Mouse (Mus musculus): Measurements from ENCODE around the gene H2-DMb1.

Gene H2-DMb1

GRCm38 (mm10) chr17:34122188-34122984 lies 30.5 kb upstream of the H2-DMb1 start, which contains the start of gene Brd2:
Gene Brd2, minus strand, starts transcription at chr17:34122634.
- peak; percentile 79 for DNase-seq (ENCODE audit: low read depth, low spot score)

GRCm38 (mm10) chr17:34123111-34123510 lies 29.8 kb upstream of the H2-DMb1 start:
- DNase-seq (ENCODE audit: low read depth, low spot score), result no peak

- no peak for DNase-seq (ENCODE audit: low read depth, low spot score)
Measured at GRCm38 (mm10) chr17:34123518-34123917, 29.4 kb upstream of the H2-DMb1 start.

- DNase-seq (ENCODE audit: low read depth, low spot score), result no peak
Measured at GRCm38 (mm10) chr17:34124649-34125048, 28.2 kb upstream of the H2-DMb1 start.

GRCm38 (mm10) chr17:34126826-34127420 lies 25.9 kb upstream of the H2-DMb1 start:
- DNase-seq (ENCODE audit: low read depth, low spot score), result no peak

- no peak for DNase-seq (ENCODE audit: low read depth, low spot score)
Measured at GRCm38 (mm10) chr17:34127475-34127874, 25.4 kb upstream of the H2-DMb1 start.

GRCm38 (mm10) chr17:34128264-34128937 lies 24.5 kb upstream of the H2-DMb1 start:
- no peak for DNase-seq (ENCODE audit: low read depth, low spot score)

GRCm38 (mm10) chr17:34128944-34129791 lies 23.7 kb upstream of the H2-DMb1 start:
- no peak for DNase-seq (ENCODE audit: low read depth, low spot score)

- no peak for DNase-seq (ENCODE audit: low read depth, low spot score)
Measured at GRCm38 (mm10) chr17:34130073-34130947, 22.6 kb upstream of the H2-DMb1 start.

- DNase-seq (ENCODE audit: low read depth, low spot score), result no peak
Measured at GRCm38 (mm10) chr17:34131911-34132310, 21.0 kb upstream of the H2-DMb1 start.

GRCm38 (mm10) chr17:34133289-34133688 lies 19.6 kb upstream of the H2-DMb1 start:
- DNase-seq (ENCODE audit: low read depth, low spot score), result no peak

- DNase-seq (ENCODE audit: low read depth, low spot score), result no peak
Measured at GRCm38 (mm10) chr17:34134451-34134850, 18.4 kb upstream of the H2-DMb1 start.

GRCm38 (mm10) chr17:34135297-34136224 lies 17.3 kb upstream of the H2-DMb1 start:
- DNase-seq (ENCODE audit: low read depth, low spot score), result peak; percentile 87

- no peak for DNase-seq (ENCODE audit: low read depth, low spot score)
Measured at GRCm38 (mm10) chr17:34137601-34138000, 15.3 kb upstream of the H2-DMb1 start.

- DNase-seq (ENCODE audit: low read depth, low spot score), result no peak
Measured at GRCm38 (mm10) chr17:34138655-34139054, 14.2 kb upstream of the H2-DMb1 start.

- DNase-seq (ENCODE audit: low read depth, low spot score), result no peak
Measured at GRCm38 (mm10) chr17:34139416-34139815, 13.5 kb upstream of the H2-DMb1 start.

GRCm38 (mm10) chr17:34140240-34140639 lies 12.6 kb upstream of the H2-DMb1 start:
- no peak for DNase-seq (ENCODE audit: low read depth, low spot score)

- no peak for DNase-seq (ENCODE audit: low read depth, low spot score)
Measured at GRCm38 (mm10) chr17:34141448-34141847, 11.4 kb upstream of the H2-DMb1 start.

- DNase-seq (ENCODE audit: low read depth, low spot score), result no peak
Measured at GRCm38 (mm10) chr17:34142456-34143010, 10.3 kb upstream of the H2-DMb1 start.

Measured in c-Kit-negative CD71-positive TER-119-positive erythroid progenitor cells, embryonic 14.5 days (primary cell).